Mouse (Mus musculus) G1E (cell line): ENCODE results near the gene A4galt.

Experiments used
- CTCF ChIP-seq: IDR thresholded peaks from 2 replicates; pipeline ENCODE4 v1.5.1; 2012; ENCODE audit warnings: low read depth, low read length, inconsistent platforms, mixed read lengths
- GATA1 ChIP-seq: IDR thresholded peaks from 2 replicates; pipeline ENCODE4 v1.6.1; 2012; ENCODE audit warnings: borderline replicate concordance, low read length, inconsistent platforms, mixed read lengths
- POLR2AphosphoS5 ChIP-seq: IDR thresholded peaks from 2 replicates; pipeline ENCODE4 v1.6.1; 2012; ENCODE audit warnings: low read depth, low read length, inconsistent platforms; ENCODE audit not compliant: insufficient replicate concordance
- TAL1 ChIP-seq: conservative IDR thresholded peaks from 2 replicates; pipeline ENCODE4 v1.6.1; 2012; ENCODE audit warnings: low read depth, low read length, inconsistent platforms, mixed read lengths

- no peak for TF ChIP-seq CTCF
- no peak for TF ChIP-seq POLR2AphosphoS5
- TF ChIP-seq TAL1: no peak
- no peak for TF ChIP-seq GATA1
Measured at GRCm38 (mm10) chr15:83215322-83216216, 36.0 kb downstream of the A4galt start.
